Mouse (Mus musculus) heart, postnatal 10 days (tissue): ENCODE measurements at regions not wholly inside any gene's neighbourhood (a gene's known extent, or its start where the extent isn't known, plus 50 kb on each side); places are given as distances from the start of the nearest gene placed in this dataset.

ENCODE experiments used
- DNase-seq, 2 experiments: peaks; one replicate each; pipeline ENCODE4 v3.0.0; 2021
- intact Hi-C: fragments of 180-260 bp; cut with DNase I; formaldehyde crosslinking; loops from one replicate; pipeline ENCODE4 v1.15.1; 2025

DNA sequence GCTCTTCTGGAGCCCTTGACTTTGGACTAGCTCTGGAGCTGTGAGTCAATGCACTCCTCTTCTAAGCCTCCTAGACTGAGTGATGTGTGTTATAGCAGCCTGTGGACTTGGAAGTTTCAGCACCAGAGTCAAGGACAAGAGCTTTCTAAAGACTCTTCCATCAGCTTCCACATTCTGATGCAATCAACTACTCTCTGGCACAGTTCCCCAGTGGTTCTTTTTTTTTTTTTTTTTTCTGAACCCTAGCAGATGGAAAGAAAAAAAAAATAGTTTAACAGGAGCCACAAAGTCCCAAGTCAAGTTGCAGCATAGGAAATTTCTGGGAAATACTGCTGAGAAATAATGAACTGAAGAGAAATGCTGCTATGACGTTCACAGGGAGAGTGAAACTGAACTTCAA lies 324.4 kb upstream of the Tle4 start:
- intact Hi-C loops = no loop called here
- DNase-seq = no peak

DNA sequence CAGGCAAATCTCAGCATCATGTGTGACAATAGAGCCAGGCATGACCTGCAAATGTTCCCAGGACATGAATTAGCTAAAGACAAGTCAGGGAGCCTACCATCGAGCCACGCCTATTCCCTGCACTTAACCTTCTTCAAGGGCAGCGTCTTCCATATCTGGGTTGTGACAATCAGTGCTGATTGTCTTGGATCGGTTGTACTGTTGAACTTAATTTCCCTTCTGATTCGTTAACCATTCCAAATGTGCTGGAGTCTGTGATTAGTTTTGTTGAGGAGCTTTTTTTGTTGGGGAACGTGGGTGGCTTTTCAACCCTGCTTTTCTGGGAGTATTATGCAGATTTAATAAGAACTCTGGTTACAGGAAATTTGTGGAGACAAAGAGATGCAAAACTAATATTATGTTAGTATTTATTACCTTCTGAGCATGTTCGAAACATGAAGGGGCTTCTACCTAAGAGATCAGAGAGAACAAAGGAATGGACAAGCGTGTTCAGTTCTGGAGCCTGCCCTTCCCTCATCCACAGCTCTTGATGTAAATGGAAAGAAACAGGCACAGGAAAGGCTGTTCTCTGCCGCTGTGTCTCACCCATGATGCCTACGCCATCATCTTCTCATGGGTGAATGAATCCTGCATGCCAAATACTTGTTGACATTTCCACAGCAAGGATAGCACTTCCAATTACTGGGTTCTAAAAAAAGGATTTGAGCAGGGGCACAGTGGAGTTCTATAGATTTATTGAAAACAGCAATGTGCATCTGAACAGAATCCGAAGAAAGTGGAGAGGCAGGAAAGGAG lies 313.4 kb upstream of the Tle4 start:
- DNase-seq = no peak
- intact Hi-C loops = no loop called here

DNA sequence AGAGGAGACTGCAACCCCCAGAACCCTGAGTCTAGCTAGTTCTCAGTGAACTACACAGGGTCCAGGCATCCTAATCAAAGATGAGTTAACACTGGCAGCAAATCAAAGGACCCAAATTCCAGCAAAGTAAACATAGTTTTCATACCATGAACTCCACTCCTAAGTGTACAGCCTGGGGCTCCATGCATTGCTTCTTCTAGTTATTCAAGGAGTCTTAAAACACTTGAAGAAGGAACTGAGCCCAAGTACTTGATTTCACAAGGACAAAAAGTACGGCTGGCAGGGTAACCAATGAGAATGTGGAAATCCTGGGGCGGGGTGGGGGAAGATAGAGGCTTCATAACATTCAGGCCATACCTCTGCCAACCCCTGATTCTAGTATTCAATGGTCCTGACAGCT lies 297.0 kb upstream of the Tle4 start:
- intact Hi-C loops = no loop called here
- no peak for DNase-seq

DNA sequence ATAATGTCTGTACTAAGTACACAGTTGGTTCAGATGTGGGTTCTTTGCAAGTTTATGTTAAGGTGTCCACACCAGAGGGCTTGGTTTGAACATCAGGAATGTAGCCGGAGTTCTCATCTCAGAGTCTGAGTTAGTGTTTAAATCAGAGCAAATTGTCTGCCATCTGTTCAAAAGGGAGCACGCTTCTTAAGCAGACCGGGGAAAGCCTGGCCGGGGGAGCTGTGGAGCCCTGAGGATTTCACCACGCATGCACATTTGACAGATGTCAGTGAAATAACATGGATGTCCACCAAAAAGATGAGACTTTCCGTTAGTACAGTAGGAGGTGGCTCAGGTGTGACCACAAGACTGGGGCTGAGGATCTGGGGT lies 294.5 kb upstream of the Tle4 start:
- no peak for DNase-seq
- intact Hi-C loops = no loop called here

DNA sequence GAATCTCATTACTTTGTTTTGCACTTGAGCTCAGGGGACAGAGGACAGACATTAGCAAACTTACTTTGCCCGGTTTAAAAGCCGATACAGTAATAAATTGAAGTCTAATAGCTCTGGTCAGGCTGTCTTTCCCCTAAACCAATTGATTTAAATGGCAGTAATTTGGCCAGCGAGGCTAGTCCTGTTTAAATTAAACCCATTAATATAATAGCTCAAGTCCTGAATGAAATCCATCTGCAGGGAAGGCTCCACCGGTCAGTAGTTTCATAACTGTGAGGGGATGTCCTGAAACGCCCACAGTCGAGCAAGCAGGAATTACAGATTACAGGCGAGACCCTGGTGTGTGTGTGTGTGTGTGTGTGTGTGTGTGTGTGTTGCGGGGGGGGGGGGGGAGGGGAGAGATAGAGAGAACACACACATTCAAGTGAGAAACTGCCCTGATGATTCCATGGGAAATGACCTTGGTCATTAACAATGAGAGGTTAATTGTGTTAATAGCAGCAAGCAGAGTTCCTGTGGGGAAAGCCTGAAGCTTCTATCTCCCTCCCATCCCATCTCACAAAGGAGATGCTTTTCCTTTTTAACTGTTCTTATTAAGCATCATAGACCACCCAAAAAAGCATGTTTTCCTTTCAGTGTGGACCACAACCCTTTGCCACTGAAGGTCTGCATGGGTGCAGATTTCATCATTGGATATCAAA lies 294.0 kb upstream of the Tle4 start:
- DNase-seq = no peak
- intact Hi-C loops = no loop called here

DNA sequence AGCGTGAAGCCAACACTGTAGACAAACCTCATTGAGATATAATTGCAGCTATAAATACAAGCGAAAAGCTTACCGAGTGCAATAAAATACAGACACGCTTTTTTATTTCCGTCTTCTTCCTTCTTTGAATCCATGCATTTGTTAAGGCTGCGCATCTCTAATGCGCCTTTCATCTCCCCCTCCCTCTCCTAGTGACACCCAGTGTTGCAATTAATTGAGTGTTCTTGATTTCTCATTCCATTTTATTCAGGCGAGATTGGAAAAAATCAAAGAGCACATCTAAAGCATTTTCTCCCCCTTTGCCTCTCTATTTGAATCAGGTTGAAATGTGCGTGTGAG lies 293.2 kb upstream of the Tle4 start:
- DNase-seq = no peak
- intact Hi-C loops = no loop called here

DNA sequence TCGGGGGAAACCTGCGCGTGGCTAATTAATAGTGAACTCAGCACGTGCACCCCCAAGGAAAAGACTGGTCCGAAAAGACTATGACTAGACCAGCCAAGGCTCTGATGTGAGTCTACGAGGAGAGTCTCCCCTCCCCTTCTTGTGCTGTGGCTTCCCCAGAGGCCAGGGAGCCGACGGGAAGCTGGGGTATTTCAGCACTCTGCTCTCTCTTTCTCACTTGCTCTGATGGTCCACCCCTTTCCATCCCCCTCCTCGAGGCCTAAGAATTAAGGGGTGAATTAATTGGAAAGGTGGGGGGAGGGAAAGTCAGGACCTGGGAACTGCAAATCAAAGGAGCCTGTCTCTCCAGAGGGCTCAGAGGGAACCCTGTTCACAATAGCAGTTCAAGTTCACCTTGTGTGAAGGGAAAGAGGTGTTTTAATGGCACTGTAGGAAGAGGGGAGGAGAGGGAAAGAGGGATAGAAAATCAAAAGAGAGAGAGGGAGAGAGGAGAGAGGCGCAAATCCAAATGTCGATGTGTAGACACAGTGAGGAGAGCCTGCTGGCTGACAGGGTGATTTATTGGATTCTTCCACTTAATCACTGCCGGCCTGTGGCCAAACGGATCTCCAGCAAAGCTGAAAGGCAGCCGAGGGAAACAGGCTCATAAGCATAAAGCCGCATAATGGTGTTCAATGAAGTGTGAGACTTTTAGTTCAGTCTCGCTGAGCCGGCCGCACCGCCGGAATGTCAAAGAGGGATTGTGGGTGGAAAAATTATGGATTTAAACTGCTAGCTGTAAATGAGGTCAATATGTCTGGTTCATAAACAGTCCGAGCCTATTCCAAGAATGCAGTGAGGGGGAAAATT lies 292.6 kb upstream of the Tle4 start:
- peak; percentile 27 to 37 for DNase-seq
- intact Hi-C loops = no loop called here

DNA sequence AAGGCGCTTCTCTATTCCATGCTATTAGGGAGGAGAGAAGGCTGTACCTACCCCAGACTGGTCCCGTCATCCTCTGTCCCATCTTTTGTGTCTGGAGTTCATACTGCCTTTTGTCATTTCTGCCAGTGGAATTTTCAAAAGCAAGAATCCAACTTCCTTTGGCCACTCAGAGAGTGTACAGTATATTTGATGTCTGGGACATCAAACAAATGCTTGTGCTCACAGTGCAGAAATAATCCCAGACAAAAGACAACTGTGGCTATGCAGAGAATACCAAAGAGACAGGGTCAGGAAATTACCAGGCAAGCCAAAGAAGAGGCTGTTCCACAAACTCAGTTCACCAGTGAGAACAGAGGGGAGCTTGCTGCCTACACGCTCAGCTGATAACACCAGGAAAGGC lies 291.9 kb upstream of the Tle4 start:
- intact Hi-C loops = no loop called here

DNA sequence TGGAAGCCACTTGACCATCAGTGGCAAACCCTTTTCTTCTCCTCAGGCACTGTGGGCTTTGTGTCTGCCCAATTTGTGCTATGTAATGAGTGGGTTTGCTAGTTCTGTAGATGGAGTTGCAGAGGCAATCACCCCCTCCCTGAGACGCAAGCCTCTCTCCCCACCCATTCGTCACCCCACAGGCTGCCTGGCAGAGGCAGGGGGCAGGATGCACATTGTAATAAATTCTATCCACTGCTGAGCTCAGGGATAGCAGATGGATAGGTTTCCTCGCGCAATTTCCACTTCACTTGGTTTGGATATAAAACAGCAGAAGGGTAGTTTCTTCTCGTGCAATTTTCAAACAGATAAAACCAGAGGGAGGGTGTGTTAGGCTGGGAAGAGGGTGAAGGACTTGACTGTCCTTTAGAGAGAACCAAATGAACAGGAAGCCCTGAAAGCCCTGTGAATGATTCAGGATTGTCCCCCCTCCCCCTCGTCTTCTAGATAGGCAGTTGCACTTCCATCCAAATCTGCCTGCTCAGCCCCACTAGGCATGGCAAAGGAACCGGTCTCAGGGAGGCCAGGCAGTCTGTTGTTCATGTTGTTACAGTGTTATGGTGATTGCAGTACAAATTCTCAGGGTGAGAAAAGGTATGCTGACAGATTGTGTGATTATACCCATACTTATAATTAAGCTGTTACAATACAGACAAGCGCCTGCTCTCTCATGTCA lies 286.0 kb upstream of the Tle4 start:
- intact Hi-C loops = no loop called here
- no peak for DNase-seq

More for the DNA sequence above, 291.9 kb upstream of the Tle4 start:
- DNase-seq = no peak

DNA sequence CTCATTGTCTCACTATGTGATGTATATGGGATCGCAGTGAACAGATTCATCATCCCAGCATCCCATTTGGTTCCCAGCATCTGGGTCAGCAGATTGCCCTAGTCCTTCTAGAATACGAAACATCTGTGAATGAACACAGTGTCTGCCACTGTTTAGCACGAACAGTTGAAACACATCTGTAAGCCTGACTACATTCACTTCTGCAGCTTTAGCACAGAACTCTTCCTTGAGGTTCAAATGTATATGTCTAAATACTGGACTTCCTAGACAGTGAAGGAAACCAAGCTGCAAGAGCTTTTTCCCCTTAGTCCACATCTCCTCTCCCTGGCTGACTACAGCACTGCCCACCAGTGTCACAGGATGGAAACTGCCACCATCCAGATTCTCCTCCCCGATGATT lies 283.0 kb upstream of the Tle4 start:
- intact Hi-C loops = no loop called here
- DNase-seq = no peak

DNA sequence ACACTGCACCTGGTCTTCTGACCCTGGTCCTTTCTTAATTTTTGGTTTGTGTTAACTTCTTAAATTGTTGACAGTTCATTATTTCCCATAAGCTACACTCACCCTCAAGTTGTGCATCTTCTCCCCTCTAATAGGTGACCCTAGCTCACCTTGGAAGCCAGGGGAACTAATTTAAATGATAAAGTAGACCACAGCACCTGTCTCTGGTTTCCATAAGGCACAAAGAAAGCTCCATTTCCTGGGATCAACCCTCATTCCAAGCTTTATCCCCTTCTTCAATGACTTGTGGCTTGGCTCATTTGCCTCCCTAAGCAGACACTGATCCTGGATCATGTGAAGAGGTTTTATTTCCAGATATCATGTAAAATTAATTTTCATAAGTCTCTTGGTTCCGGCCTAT lies 276.1 kb upstream of the Tle4 start:
- no peak for DNase-seq
- intact Hi-C loops = no loop called here

DNA sequence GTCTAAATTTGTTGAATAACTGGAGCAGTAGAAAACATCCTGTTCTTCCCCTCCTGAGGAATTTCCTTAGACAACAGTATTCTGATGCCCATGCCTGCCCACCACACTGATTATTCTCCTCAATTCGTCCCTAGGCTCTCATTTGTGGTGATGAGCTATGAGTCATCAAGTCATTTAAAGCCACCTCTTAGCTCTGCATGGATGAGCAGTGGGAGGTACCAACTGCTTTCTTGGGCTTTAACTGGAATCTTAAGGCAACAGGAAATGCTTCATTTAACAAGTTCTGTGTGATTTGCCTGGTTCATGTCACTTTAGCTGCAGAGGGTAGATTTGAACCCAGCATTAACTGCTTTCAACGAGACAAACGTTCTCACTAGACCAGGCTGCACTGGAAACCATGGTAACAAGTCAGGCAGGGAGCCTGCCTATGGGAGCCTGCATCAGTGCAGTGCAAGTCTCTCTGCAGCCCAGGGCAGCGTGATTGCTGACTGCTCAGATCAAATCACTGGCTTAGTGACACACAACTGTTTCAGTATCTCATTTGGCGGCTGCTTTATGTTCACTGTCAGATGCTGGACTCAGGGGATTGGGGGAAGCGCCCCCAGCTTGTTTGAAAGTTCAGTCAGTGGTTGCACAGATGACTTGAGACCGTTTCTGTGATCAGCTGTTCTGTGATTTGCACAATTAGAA lies 273.5 kb upstream of the Tle4 start:
- DNase-seq = no peak
- intact Hi-C loops = no loop called here

DNA sequence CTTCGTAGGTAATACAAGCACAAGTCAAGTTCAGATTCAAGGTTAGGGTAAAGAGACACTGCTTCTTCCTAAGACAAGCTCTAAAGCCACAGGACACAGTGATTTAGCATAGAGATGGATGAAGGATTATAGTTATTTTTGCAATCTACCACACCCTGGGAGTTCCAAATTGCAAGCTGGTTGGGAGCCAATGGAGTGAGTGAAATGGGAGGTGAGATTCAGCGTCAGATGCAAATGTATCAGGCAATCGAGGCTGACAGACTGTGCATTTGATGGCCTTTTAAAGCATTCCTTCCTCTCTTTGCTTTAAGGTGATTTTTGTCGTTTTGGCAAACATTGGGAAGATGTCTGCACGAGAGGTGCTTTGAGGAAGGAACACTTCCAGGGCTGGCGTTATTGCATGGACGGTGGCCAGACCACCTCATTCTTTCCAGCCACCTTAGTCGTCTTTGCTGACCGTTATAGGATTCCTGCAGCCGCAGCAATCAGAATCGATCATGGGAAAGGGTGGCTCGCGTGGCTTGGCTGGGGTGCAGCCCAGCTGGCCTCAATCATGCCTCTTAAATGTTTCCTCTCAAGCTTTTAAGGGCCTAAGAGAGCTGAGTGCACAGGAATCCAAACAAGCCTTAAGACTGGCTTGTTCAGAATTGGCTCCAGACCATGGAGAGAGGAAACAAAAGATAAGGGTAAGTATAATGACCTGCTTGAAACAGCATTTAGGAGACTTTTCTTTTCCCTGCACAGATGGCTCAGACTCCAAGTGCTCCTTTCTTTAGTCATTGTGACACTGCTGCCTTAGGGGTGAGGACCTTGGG lies 265.0 kb upstream of the Tle4 start:
- peak; percentile 5 for DNase-seq

DNA sequence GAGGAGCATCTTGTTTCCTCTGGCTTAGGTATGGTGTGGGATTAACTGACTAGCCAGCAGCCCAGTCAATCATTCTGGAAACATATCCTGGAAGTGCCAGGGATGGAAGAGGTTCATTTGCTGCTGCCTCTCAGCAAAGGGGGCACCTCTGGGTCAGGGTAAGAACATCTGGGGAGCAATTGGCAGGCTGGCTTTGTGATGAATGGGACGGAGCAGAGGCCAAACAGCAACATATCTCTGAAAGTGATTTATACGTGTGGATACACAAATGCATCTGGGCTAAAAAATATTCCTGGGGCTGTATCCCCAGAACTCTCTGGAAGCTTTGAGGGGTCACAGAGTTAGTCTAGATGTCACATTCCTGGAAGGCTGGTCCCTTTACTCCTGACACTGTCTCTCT lies 257.2 kb upstream of the Tle4 start:
- intact Hi-C loops = no loop called here
- DNase-seq = no peak

More for the DNA sequence above, 265.0 kb upstream of the Tle4 start:
- intact Hi-C loops = no loop called here

DNA sequence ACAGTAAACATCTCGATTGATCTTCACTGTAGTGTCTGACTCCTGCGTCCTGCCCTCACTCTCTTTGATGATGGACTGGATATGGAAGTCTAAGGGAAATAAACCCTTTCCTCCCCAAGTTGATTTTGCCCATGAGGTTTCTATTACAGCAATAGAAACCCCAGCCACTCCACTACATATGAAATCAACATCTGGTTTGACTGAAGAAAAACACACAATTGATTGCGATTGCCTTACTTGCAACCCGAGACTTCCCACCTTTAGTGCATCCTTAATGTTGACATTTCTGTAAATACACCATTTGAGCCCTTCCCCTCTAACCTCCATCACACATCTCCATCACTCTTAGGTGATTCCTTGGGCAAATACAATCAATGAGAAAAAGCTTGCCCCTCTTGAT lies 255.6 kb upstream of the Tle4 start:
- no peak for DNase-seq
- intact Hi-C loops = no loop called here

DNA sequence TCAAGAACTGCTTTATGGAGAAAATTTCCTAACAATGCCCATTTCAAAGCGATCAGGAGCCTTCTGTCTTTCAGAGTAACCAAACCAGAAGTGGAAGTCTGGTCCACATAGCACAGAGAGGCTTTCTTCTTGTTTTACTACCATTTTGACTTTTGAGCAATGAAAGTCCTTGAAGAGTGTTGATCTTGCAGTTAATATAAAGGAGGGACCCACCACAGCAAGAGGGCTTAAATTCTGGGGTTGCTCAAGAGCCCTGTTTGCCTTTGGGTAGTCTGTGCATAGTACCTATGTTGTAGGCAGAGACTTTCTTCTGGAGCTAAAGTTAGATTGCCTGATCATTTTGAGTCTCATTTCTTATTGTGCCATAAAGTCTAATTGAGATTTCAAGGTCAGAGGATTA lies 251.7 kb upstream of the Tle4 start:
- DNase-seq = no peak
- intact Hi-C loops = no loop called here

DNA sequence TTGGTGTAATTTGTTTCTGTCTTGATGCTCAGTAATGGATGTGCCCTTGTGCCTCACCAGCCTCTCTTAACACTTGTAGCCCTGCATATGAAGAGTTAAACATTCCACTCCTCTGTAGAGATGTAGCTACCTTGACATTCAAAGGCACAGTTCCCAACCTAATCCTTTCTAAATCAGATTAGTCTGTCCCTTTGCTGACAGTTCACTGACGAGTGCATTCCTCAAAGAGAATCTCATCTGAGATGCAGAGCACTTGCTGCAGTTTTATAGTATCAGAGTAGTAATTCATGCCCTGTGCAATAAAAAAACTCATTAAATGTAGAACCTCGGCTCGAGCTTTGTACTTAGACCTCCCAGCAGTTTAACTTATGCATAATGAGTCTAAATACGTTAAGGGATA lies 249.3 kb upstream of the Tle4 start:
- intact Hi-C loops = no loop called here
- DNase-seq = no peak

DNA sequence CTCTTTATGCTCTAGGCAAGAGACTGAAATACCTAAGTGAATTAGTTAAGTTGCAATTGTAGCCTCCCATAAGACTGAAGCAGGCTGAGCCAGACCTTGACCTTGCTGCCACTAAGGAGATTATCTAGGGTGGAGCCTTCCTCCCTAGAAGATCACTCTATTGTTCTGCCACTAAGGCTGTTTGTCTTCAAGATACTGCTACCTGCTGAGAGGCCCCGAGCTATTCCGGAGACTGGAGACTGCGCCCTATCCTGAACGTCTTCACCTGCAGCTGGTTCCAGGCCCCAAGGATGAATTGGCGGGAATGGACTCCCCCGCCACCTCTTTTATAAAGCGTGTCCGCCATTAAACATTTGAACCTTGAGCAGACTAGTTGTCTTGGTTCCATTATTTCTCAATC lies 237.8 kb upstream of the Tle4 start:
- no peak for DNase-seq
- intact Hi-C loops = no loop called here

DNA sequence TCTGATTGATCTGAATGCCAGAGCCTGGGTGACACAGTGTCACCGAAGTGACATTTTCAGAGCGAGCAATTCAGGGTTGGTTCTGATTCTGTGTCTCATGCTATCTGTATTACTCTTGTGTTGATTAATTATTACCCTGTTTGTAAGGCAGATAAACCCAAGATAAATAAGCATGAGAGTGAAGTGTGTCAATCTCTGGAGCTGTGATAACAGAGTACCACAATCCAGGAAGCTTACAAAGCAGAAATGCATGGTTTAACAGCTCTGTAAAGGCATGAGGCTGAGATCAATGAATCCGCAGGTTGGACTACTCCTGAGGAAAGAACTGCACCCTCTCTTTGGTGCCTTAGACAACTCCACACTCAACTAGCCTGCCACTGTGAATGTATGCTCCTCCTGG lies 218.5 kb upstream of the Tle4 start:
- no peak for DNase-seq
- intact Hi-C loops = no loop called here

DNA sequence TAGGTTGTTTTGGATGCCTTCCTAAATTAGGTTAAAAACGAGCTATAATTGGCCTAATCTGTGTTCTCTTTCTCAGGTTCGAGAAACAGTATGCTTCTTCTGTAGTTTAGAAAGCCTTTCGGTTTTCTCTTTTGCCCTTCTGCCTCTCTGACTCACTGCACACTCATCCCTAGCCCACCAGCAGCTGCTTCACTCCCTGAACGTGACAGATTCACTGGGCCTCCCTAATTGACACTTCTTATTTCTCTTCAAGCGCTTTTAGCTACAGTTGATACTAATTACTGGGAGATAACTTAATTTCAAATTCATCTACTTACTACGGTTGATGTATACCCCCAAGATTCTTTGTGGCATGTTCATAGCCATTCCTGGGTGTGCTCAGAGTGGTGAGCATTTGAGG lies 208.9 kb upstream of the Tle4 start:
- intact Hi-C loops = no loop called here
- no peak for DNase-seq
